Mouse (Mus musculus): ENCODE data around the gene Sarnp.

Sarnp gene

GRCm38 (mm10) chr10:128913696-128914095 is 96.6 kb downstream of the Sarnp start:
- no peak for DNase-seq (ENCODE audit: extremely low spot score, low spot score)

DNA sequence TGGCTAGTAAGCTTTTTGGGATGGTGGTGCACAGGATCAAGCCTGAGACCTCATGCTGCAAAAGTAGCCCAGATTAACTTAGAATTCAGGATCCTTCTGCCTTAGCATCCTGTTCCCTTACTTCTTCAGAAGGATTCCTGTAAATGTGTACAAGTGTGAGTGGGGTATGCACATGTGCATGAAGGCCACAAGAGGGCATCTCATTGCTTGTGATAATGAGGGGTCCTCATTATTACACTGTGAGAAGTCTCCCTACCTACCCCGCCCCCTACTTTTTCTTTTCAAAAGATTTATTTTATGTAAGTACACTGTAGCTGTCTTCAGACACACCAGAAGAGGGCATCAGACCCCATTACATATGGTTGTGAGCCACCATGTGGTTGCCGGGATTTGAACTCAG is 98.4 kb downstream of the Sarnp start:
- no peak for DNase-seq (ENCODE audit: extremely low spot score, low spot score)

GRCm38 (mm10) chr10:128916665-128917064 is 99.5 kb downstream of the Sarnp start:
- DNase-seq (ENCODE audit: extremely low spot score, low spot score): no peak

DNA sequence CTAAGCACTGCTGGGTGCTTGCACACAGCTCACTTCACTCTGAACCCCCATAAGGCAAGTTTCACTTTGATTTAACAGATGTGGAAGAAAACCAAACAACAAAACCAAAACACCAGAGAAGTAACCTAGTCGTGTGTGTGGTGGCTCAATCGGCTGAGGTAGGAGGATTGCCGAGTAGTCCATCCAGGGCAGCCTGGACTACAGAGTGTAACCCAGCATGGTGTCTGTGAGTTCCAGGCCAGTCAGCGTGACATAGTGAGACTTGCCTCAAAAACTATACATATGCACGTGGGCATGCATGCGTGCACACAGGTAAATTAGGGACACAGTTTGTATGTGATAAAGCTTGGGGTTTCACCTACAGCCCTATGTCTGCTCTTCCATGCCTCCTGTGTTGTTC is 100.3 kb downstream of the Sarnp start:
- no peak for DNase-seq (ENCODE audit: extremely low spot score, low spot score)

DNA sequence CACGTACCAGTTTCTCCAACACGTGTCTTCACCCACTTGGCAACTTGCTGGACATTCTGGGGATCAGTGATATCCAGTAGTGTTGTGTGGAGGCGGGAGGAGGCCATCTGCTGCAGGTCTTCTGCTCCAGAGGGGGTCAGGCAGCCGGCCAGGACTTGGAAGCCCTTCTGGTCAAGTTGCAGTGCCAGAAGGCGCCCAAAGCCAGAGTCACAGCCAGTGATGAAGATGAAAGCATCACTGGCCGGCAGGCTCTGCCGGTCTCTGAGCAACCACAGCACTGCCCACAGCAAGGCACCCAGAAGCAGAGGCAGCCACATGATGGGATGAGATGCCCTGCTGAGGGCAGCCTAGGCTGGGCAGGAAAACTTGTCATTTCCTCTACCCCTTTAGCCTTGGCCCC is 101.1 kb downstream of the Sarnp start:
- no peak for DNase-seq (ENCODE audit: extremely low spot score, low spot score)

- DNase-seq (ENCODE audit: extremely low spot score, low spot score): no peak
Measured at GRCm38 (mm10) chr10:128919203-128919631, 102.1 kb downstream of the Sarnp start.

GRCm38 (mm10) chr10:128919966-128920365 is 102.8 kb downstream of the Sarnp start:
- no peak for DNase-seq (ENCODE audit: extremely low spot score, low spot score)

GRCm38 (mm10) chr10:128920736-128921161 is 103.6 kb downstream of the Sarnp start:
- DNase-seq (ENCODE audit: extremely low spot score, low spot score): no peak

GRCm38 (mm10) chr10:128921251-128921650 is 104.1 kb downstream of the Sarnp start:
- DNase-seq (ENCODE audit: extremely low spot score, low spot score): no peak

DNA sequence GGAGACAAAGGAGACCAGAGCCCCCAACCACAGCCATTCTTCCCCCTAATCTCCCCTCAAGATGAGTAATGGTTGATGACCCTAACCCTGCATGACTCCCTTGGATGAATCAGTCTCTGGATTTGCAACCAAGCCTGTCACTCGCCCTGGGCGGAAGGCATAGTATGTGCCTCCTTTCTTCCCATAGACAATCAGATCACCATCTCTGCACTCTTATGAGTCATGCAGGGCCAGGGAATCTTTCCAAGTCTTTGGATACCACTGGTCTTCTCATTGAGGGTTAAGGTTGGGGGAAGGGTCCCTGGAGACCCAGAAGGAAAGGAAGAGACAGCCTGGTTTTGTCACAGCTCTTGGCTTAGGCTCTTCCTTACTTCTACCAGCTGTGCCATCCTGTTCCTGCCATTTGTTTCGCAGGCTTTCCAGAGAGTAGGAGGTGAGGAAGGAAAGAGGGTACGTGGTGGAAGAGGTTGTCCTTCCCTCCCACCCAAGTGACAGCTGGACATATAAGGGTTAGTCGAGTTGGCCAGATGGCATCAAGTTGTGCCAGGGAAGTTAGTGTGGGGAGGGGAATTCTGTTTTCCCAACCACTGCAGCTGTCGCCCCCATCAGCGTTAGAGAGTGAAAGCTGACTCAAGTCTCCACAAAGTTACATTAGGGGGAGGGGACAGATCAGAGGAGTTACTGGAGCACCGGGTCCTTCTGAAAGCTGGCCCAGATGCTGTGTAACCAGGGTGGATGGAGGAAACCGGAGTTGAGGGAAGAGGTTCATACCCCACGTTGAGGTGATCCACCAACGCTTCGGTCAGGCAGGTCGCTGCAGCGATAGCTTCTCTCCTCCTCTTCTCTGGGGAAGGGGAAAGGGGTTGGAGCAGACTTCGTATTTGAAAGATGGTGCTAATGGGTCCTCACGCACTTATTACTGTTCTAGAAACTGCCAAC is 105.0 kb downstream of the Sarnp start:
- no peak for DNase-seq (ENCODE audit: extremely low spot score, low spot score)

DNA sequence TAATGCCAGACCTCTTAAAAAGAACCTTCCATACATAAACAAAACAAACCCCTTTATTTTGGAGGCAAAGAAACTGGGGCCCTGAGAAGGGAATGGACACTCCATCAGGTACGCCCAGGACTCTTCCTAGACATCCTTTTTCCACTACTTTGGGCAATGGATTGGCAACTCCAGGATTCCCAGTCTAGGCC is 105.6 kb downstream of the Sarnp start, which contains the start of gene Rdh5:
Gene Rdh5 (minus strand): TSS at position 67 of the 191 bp plus-strand sequence.
- DNase-seq (ENCODE audit: extremely low spot score, low spot score): no peak

- DNase-seq (ENCODE audit: extremely low spot score, low spot score): peak; percentile 91
Measured at GRCm38 (mm10) chr10:128923013-128923691, 106.0 kb downstream of the Sarnp start.

GRCm38 (mm10) chr10:128923935-128924334 is 106.8 kb downstream of the Sarnp start, which contains the start of gene Bloc1s1:
Gene Bloc1s1 (minus strand): TSS chr10:128924035.
- DNase-seq (ENCODE audit: extremely low spot score, low spot score): no peak

Measured in neural tube, embryonic 10.5 days (tissue).